Mouse (Mus musculus) bone marrow macrophage, adult 2 months (primary cell): ENCODE data around the gene Syk. TPM values are rescaled to one million over a fixed set of nuclear protein-coding genes. Genes with fewer than 3 reads are reported as not detected.

Experiments
- H3K27ac ChIP-seq: 2 replicates; pipeline ENCODE4 v1.5.1; 2012; ENCODE audit warnings: low read depth, low read length; ENCODE audit not compliant: insufficient read depth
- H3K4me1 ChIP-seq: 2 replicates; pipeline ENCODE4 v1.6.1; 2012; ENCODE audit warnings: low read length; ENCODE audit not compliant: control insufficient read depth, insufficient read depth
- H3K4me3 ChIP-seq: 2 replicates; pipeline ENCODE4 v1.5.1; 2012; ENCODE audit warnings: mild to moderate bottlenecking, low read length, moderate library complexity; ENCODE audit not compliant: insufficient read depth
- CTCF ChIP-seq: IDR thresholded peaks from 2 replicates; pipeline ENCODE4 v1.5.1; 2012; ENCODE audit warnings: low read depth, mild to moderate bottlenecking, low read length, moderate library complexity
- POLR2A ChIP-seq: IDR thresholded peaks from 2 replicates; pipeline ENCODE4 v1.6.1; 2012; ENCODE audit warnings: mild to moderate bottlenecking, low read depth, low read length, borderline replicate concordance
- polyA plus RNA-seq: library from polyadenylated mRNA; stranded (reverse); fragments of >200 nt; gene quantifications from 2 replicates; pipeline ENCODE4 v1.2.4, GENCODE M21; 2012; ENCODE audit not compliant: missing spikeins, insufficient read depth, insufficient read length

The Syk gene
- polyA plus RNA-seq, 1 experiment = 184 TPM

DNA sequence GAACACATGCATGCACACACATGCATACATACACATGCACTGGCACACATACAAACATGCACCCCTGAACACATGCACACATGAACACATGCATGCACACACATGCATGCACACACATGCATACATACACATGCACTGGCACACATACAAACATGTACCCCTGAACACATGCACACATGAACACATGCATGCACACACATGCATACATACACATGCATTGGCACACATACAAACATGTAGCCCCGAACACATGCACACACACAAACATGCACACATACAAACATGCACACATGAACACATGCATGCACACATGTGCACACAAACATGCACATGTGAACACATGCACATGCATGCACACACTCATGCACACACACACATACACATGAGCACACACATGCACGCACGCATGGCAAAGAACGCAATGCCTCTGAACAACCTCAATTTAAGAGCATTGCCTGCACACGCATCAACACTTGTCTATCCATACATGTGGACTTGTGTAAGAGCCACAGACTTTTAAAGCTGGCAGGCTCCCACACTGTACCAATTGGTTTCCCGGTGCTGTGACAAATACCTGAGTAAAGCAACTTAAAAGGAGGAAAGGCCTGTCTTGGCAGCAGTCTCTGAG, 66.9 kb downstream of the Syk start:
- Histone ChIP-seq H3K27ac (no peak overlapping the region), H3K4me1 (peaks cover 10% of the 10 kb centered on the region), H3K4me3 (no peak overlapping the region)
- TF ChIP-seq POLR2A = no peak

DNA sequence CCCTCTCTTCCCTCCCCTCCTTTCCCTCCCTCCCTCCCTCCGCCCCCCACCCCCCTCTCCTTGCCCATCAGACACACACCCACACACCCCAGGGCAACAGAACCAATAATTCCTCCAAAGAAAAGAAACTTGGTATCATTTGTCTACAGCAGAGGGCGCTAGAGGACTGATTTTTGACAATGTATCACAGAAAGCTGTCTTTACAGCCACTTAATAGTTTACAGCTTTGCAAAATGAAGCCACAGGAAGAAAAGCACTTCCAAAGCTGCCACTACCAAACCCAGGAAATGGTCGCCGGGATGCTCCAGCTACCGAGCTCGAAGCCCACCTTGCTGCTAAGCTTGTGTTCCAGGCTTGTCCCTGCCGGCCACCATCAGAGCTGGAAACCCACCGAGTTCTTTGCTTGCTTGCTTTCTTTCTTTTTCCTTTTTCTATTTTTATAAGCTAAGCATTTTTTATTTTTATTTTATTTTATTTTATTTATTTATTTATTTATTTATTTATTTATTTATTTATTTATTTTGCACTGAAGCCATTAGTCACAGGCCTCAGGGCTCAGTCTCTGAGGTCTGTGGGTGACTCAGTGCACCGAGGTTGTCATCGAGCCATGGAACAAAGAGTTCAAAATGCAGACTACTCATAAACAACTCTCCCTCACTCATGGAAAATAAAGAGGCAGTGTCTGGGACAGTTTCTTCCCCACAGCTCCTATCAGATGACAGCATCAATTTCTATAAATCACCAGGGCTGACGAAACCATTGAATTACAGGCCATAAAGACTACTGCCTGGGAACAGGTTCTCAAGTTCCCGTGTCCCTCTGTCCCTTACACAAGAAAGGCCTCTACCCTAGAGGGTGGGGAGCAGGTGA, 68.6 kb downstream of the Syk start:
- peaks cover under 1% of the 10 kb centered on the region; the same call in 1 of the 2 replicates for H3K4me1 ChIP-seq
- no peak overlapping the region for H3K27ac ChIP-seq
- no peak for TF ChIP-seq POLR2A
- no peak for TF ChIP-seq CTCF
- no peak overlapping the region for H3K4me3 ChIP-seq

DNA sequence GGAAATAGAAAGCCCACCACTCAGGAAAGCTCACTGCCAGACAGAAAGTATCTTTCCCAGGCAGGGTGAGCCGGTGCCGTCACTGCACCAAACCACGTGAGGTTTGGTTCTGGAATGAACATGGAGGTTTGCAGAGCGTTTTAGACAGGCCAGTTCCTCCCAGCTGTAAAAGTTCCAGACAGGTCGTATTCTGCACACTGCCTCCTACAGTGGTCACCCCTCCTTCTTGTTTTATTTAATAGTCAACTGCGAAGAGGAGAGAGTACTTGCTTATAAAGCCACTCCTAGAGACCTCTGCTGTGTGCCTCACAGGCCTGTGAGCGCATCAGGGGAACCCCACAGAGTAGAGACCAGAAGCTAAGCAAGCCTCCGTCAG, 69.3 kb downstream of the Syk start:
- no peak overlapping the region for H3K27ac ChIP-seq
- no peak for TF ChIP-seq CTCF
- no peak for TF ChIP-seq POLR2A
- no peaks in the 10 kb centered on the region for H3K4me1 ChIP-seq
- H3K4me3 ChIP-seq = no peak overlapping the region

DNA sequence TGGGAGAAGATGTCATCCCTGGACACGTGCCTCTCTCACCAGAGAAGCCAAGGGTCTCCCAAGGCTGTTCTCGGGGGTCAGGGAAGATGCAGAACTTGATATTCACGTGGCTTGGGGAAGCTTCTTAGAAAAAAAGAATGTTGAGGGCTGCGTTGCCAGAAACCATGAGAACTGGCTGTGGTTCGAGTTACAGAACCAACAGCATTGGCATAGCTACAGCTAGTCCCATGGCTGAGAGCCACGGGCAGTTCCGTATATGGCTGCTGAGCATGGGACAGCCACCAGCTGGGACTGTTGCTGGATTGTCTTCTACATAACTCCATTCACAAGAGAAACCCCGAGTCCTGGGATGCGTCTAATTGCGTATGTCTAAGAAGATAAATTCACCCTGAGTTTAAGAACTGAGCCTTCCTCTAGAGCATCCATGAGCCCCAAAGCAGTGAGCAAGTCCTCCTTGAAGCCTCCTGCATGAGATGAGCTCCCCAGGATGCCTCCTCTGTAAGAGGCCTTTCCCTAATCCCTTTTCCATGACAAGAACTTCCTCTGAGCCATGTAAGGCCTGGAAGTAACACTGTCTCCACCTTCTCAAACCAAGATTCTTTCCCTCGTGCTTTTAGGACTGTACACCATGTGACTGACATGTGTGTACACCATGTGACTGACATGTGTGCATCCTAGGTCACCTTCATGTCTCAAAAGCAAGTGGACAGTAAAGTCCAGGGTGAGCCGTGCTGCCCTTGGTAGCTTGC, 71.3 kb downstream of the Syk start:
- H3K4me1 ChIP-seq = no peaks in the 10 kb centered on the region
- TF ChIP-seq CTCF (no peak), POLR2A (no peak)
- no peak overlapping the region for H3K27ac ChIP-seq

DNA sequence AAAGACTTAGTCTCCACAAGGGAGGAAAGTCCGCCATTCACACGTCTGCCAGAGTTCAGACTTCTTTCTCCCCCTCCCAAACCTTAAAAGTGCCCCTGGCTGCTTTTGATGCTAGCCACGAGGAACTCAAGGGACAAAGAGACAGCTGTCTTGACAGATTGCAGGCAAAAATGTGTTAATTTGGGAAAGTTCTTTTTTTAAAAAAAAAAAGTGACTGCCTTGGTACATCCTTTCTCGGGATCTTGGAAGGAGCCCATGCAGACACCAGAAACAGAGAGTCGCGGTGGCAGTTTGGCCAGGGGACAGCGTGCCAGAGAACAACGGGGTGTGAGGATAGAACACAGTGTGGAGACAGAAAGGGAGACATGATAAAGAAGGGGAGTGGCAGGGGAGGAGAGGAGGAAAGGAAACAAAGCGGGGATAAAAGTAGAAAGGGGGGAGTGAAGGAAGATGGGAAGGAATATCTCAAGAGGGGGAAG, 71.9 kb downstream of the Syk start:
- TF ChIP-seq POLR2A = no peak
- no peak for TF ChIP-seq CTCF
- Histone ChIP-seq H3K4me3 (no peak overlapping the region), H3K4me1 (no peaks in the 10 kb centered on the region), H3K27ac (no peak overlapping the region)

More for the DNA sequence above, 71.3 kb downstream of the Syk start:
- H3K4me3 ChIP-seq = no peak overlapping the region

DNA sequence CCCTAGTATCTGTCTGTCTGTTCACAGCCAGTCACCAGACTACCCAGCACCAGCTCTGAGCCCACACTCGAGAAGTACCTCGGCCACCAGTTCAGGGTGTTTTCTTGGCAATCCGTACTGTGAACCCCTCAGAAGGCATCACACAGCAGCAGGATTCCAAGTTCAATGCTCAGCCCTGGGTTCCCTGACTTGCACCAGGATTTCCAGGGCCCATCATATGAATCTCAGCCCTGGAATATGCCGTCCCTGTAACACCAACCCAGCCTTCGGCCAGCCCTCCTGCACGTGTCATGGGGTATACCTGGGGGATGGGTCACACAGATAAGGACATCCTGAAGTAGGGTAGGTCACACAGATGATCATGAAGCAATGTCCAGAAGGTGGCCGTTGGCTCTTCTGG, 75.0 kb downstream of the Syk start:
- TF ChIP-seq POLR2A = no peak
- TF ChIP-seq CTCF = no peak
- Histone ChIP-seq H3K27ac (no peak overlapping the region), H3K4me1 (no peaks in the 10 kb centered on the region), H3K4me3 (no peak overlapping the region)

DNA sequence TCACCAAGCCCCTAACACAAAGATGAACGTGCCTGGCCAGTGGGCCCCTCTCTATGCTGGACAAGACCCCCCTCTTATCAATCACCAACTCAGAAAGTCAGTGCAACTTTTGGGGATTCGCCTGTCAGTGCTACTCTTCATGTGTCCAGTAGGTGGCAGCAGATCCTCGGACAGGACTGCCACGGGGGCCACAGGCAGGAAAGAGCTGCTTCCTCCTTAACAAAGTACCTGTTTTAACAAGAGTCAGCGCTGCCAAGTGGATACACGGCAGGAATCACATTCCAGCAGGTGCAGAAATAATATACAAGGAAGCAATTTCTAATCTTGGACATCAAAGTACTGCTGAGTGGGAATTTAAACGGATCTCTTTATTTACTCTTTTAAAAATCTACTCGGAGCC, 75.5 kb downstream of the Syk start:
- Histone ChIP-seq H3K4me1 (no peaks in the 10 kb centered on the region), H3K27ac (no peak overlapping the region), H3K4me3 (no peak overlapping the region)
- TF ChIP-seq CTCF (peak; percentile 89), POLR2A (no peak)

DNA sequence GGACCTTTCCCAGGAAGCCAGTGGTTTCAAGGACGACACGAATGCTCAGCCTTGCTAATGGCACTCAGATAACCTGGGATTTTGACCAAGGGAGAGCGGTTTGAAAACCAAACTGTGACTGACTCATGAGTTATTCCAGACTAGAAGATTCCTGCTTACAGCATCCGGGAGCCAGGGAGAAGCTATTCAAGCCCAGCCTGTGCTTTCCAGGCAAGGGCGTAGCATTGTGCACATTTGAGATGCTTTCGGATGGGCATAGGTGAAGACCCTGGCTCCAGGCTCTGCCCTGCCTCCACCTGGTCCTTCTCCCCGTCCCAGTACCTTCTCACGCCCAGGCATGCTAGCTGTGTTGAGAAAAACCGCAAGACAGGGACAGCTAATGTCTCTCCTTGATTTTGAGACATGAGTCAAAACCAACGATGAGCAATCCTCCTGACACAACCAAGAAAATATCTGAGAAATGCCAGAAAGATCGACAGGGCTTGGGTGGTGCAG, 76.2 kb downstream of the Syk start:
- no peaks in the 10 kb centered on the region for H3K4me1 ChIP-seq
- no peak overlapping the region for H3K27ac ChIP-seq
- no peak overlapping the region for H3K4me3 ChIP-seq
- TF ChIP-seq POLR2A = no peak
- no peak for TF ChIP-seq CTCF

DNA sequence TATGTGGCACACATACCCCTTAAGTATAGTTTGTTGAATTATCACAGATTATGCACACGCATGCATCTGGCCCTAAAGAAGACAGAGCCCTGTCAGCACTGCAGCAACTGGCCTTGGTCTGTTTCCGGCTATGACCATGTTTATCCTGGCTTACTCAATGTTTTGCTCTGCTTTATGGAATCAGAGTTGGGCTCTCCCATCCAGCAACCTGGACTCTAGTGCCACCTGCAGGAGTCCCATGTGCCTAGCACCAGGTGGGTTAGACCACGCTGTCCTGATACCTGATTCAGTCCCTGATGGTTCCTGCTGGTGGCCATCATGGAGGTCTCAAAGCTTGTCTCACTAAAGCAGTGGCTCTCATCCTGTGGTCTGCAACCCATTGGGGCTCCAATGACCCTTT, 86.9 kb downstream of the Syk start:
- TF ChIP-seq POLR2A (no peak), CTCF (no peak)
- no peak overlapping the region for H3K27ac ChIP-seq
- no peak overlapping the region for H3K4me3 ChIP-seq
- no peaks in the 10 kb centered on the region for H3K4me1 ChIP-seq
